Mouse (Mus musculus) midbrain, embryonic 14.5 days (tissue): ENCODE measurements around the gene Nrbp1. TPM values are rescaled to one million over a fixed set of nuclear protein-coding genes. Genes with fewer than 3 reads are reported as not detected.
A peak's percentile ranks its signal among the peaks of the same experiment; 100 is the strongest.
"Not testable (repeated sequence)": the region's sequence is repeated elsewhere in the genome, so short reads cannot be mapped to it uniquely, and the experiment has no call there.

Source experiments
- ATAC-seq: fragments of 200-750 bp; cut with Nextera tagmentation; 2 replicates; pipeline ENCODE4 v1.8.0; 2017; ENCODE audit warnings: moderate number of reproducible peaks, moderate library complexity; ENCODE audit not compliant: low FRiP score, low TSS enrichment
- DNase-seq: peaks from one replicate; pipeline ENCODE4 v3.0.0-alpha.2; 2015
- H3K27ac ChIP-seq: fragments of 300-500 bp; sonication (generic); replicated peaks from 2 replicates; pipeline ENCODE4 v1.5.1; 2014; ENCODE audit warnings: mild to moderate bottlenecking, low read depth, low read length, moderate library complexity
- H3K27me3 ChIP-seq: fragments of 300-500 bp; sonication (generic); 2 replicates; pipeline ENCODE4 v1.6.1; 2014; ENCODE audit warnings: low read length, control low read depth, mixed read lengths; ENCODE audit not compliant: control insufficient read depth, insufficient read depth
- H3K36me3 ChIP-seq: fragments of 300-500 bp; sonication (generic); 2 replicates; pipeline ENCODE4 v1.6.1; 2014; ENCODE audit warnings: low read length, control low read depth; ENCODE audit not compliant: control insufficient read depth, insufficient read depth
- H3K4me1 ChIP-seq: fragments of 300-500 bp; sonication (generic); 2 replicates; pipeline ENCODE4 v1.6.1; 2014; ENCODE audit warnings: mild to moderate bottlenecking, antibody characterized with exemption, low read length, control low read depth; ENCODE audit not compliant: control insufficient read depth, insufficient read depth
- H3K4me2 ChIP-seq: fragments of 300-500 bp; sonication (generic); 2 replicates; pipeline ENCODE4 v1.6.1; 2014; ENCODE audit warnings: mild to moderate bottlenecking, low read length, moderate library complexity
- H3K4me3 ChIP-seq: fragments of 300-500 bp; sonication (generic); replicated peaks from 2 replicates; pipeline ENCODE4 v1.5.1; 2014; ENCODE audit warnings: low read depth, low read length
- H3K9ac ChIP-seq: fragments of 300-500 bp; sonication (generic); replicated peaks from 2 replicates; pipeline ENCODE4 v1.6.1; 2014; ENCODE audit warnings: mild to moderate bottlenecking, low read length, moderate library complexity
- H3K9me3 ChIP-seq: fragments of 300-500 bp; sonication (generic); 2 replicates; pipeline ENCODE4 v1.6.1; 2016; ENCODE audit warnings: low read length, control low read depth, mixed read lengths; ENCODE audit not compliant: control insufficient read depth
- WGBS: fragments of 180-500 bp; shearing (Covaris S2); extraction: QIAGEN DNeasy Blood & Tissue Kit; methylation state at CpG from one replicate; pipeline ENCODE4 v1.1.7; 2014; 5-methylcytosine and 5-hydroxymethylcytosine counted together
- polyA plus RNA-seq: library from polyadenylated mRNA; unstranded; fragments of >200 nt; fragmentation: Nextera tagmentation; extraction: Ambion mirVana; gene quantifications from 2 replicates; pipeline ENCODE4 v1.2.1, GENCODE M21; 2014

Nrbp1 gene
- polyA plus RNA-seq, 1 experiment from 2014 or later: 153 TPM

DNA sequence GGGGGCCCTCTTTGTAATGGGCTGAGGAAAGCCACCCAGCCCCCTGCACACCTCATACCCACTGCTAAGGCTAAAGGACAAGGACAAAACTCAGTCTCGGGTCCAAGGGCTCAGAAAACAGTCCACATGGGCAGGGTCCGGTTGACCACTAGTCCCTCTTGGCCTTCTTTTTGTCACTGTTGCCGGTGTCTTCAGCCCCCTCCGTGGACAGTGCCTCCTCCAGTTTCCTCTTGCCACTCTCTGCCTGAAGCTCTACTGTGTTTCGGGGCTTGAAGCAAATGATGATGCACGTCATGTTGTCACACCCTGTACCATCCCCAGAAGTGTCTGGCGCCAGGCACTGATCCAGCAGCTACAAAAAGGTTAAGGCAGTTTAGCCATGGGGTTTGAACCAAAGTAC lies 37.7 kb upstream of the Nrbp1 start:
- WGBS: 87% methylated on average over 7 of the region's 7 CpGs
- Histone ChIP-seq H3K4me2 (peak overlapping the region; percentile 64), H3K27me3 (no peaks in the 10 kb centered on the region), H3K9ac (no peak overlapping the region), H3K27ac (peak overlapping the region; percentile 82), H3K4me1 (peaks cover 10% of the 10 kb centered on the region; the same call in 1 of the 2 replicates), H3K9me3 (peaks cover 5% of the 10 kb centered on the region), H3K4me3 (peak overlapping the region; percentile 80), H3K36me3 (peaks cover 78% of the 10 kb centered on the region)
- ATAC-seq (no peak), DNase-seq (no peak)

- peaks cover 10% of the 10 kb centered on the region; the same call in 1 of the 2 replicates for H3K4me1 ChIP-seq
- peaks cover 5% of the 10 kb centered on the region for H3K9me3 ChIP-seq
- H3K4me3 ChIP-seq: no peak overlapping the region
- no peaks in the 10 kb centered on the region for H3K27me3 ChIP-seq
- WGBS: 94% methylated on average over 2 of the region's 2 CpGs
- ATAC-seq (no peak), DNase-seq (no peak)
- H3K9ac ChIP-seq: no peak overlapping the region
- H3K4me2 ChIP-seq: no peak overlapping the region
- no peak overlapping the region for H3K27ac ChIP-seq
- H3K36me3 ChIP-seq: peaks cover 71% of the 10 kb centered on the region
These were observed 36.8 kb upstream of the Nrbp1 start for GRCm38 (mm10) chr5:31203866-31204265.

GRCm38 (mm10) chr5:31204421-31204820 lies 36.2 kb upstream of the Nrbp1 start:
- H3K36me3 ChIP-seq: peaks cover 66% of the 10 kb centered on the region
- no peak overlapping the region for H3K4me3 ChIP-seq
- H3K9me3 ChIP-seq: peaks cover 5% of the 10 kb centered on the region
- DNase-seq (no peak), ATAC-seq (no peak)
- H3K4me1 ChIP-seq: peaks cover 10% of the 10 kb centered on the region; the same call in 1 of the 2 replicates
- WGBS: 92% methylated on average over 6 of the region's 6 CpGs
- H3K27me3 ChIP-seq: no peaks in the 10 kb centered on the region
- no peak overlapping the region for H3K4me2 ChIP-seq
- no peak overlapping the region for H3K27ac ChIP-seq
- no peak overlapping the region for H3K9ac ChIP-seq

DNA sequence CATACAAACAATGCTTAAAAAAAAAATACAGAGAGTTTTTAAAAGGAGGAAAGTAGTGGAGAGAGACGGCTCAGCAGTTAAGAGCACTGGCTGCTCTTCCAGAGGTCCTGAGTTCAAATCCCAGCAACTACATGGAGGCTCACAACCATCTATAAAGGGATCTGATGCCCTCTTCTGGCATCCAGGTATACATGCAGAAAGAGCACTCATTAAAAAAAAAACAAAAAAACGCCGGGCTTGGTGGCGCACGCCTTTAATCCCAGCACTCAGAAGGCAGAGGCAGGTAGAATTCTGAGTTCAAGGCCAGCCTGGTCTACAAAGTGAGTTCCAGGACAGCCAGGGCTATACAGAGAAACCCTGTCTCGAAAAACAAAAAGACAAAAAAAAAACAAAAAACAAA lies 24.1 kb upstream of the Nrbp1 start:
- not testable (repeated sequence) for ATAC-seq, H3K36me3 ChIP-seq, H3K27me3 ChIP-seq, H3K27ac ChIP-seq, H3K9ac ChIP-seq, H3K4me3 ChIP-seq, DNase-seq, H3K4me2 ChIP-seq, H3K4me1 ChIP-seq, H3K9me3 ChIP-seq
- 88% methylated on average over 6 of the region's 6 CpGs for WGBS

GRCm38 (mm10) chr5:31218294-31218693 lies 22.4 kb upstream of the Nrbp1 start:
- H3K4me2 ChIP-seq: peak overlapping the region; percentile 61; the same call in 1 of the 2 replicates

DNA sequence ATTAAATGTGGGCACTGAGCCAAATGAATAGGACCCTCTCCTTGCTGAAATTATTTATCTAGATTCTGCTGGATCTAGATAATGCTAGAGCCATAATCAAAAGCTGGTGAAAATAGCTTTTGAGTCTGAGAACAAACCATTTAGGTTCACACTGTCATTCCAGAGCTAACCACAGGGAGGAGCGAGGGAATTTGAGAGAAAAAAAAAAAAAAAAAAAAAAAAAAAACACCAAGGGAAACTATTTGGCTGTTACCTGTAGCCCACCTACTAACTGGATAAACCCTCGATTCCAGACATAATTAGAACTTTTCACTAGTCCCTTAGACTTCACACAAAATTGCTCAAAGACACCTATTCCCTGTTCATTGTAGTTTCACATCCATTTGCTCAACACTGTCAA lies 21.6 kb upstream of the Nrbp1 start:
- Histone ChIP-seq H3K4me2 (peak overlapping the region; percentile 61), H3K9ac (no peak overlapping the region), H3K4me1 (no peaks in the 10 kb centered on the region; the same call in 1 of the 2 replicates), H3K36me3 (no peaks in the 10 kb centered on the region), H3K27me3 (no peaks in the 10 kb centered on the region), H3K4me3 (peak overlapping the region; percentile 63), H3K27ac (no peak overlapping the region), H3K9me3 (no peaks in the 10 kb centered on the region)
- WGBS: 4% methylated on average over 2 of the region's 2 CpGs
- ATAC-seq (no peak), DNase-seq (peak; percentile 71)

More at GRCm38 (mm10) chr5:31218294-31218693, 22.4 kb upstream of the Nrbp1 start:
- no peak for DNase-seq
- 74% methylated on average over 7 of the region's 7 CpGs for WGBS
- ATAC-seq: no peak
- H3K9me3 ChIP-seq: no peaks in the 10 kb centered on the region
- H3K27ac ChIP-seq: no peak overlapping the region
- no peaks in the 10 kb centered on the region for H3K27me3 ChIP-seq
- no peak overlapping the region for H3K4me3 ChIP-seq
- no peaks in the 10 kb centered on the region; the same call in 1 of the 2 replicates for H3K4me1 ChIP-seq
- H3K9ac ChIP-seq: no peak overlapping the region
- no peaks in the 10 kb centered on the region for H3K36me3 ChIP-seq

GRCm38 (mm10) chr5:31219474-31219873 lies 21.2 kb upstream of the Nrbp1 start:
- Histone ChIP-seq H3K9ac (peak overlapping the region; percentile 77), H3K4me3 (peak overlapping the region; percentile 63), H3K36me3 (no peaks in the 10 kb centered on the region), H3K4me1 (no peaks in the 10 kb centered on the region; the same call in 1 of the 2 replicates), H3K4me2 (peak overlapping the region; percentile 61), H3K27ac (peak overlapping the region; percentile 93), H3K27me3 (no peaks in the 10 kb centered on the region), H3K9me3 (no peaks in the 10 kb centered on the region)
- DNase-seq (no peak), ATAC-seq (no peak)
- 3% methylated on average over 11 of the region's 11 CpGs for WGBS

DNA sequence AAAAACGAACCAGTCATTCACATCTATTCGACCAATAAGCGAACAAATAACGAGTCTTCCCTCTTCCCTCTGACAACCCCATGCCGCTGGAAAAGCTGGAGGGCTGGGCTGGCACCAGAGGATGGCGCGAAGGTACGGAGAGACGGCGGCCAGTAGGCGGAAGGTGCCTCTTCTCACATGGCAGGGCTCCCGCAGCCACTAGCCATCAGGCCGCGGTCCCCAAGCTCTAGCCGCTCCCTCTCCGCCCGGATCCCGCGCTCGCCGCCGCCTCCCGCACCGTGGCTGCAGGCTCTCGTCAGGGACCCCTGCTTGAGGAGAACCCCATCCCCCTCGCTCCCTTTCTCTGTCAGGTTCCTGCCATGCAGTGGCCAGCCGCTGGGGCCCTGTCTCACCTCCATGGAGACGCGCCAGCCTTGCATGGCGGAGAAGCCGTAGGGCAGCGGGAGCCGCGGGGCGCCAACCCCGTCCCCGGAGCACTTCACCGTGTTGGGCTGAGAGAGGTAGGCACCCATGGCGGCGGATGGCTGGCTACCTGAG lies 20.7 kb upstream of the Nrbp1 start:
- H3K9ac ChIP-seq: peak overlapping the region; percentile 77
- H3K4me1 ChIP-seq: no peaks in the 10 kb centered on the region; the same call in 1 of the 2 replicates
- WGBS: under 1% methylated on average over 40 of the region's 40 CpGs
- no peaks in the 10 kb centered on the region for H3K27me3 ChIP-seq
- H3K27ac ChIP-seq: peak overlapping the region; percentile 93
- ATAC-seq: peak; percentile 66
- no peaks in the 10 kb centered on the region for H3K36me3 ChIP-seq
- H3K9me3 ChIP-seq: no peaks in the 10 kb centered on the region
- H3K4me3 ChIP-seq: peak overlapping the region; percentile 63
- peak; percentile 68 for DNase-seq
- H3K4me2 ChIP-seq: peak overlapping the region; percentile 61
